Mouse (Mus musculus): ENCODE measurements around the gene Zbtb7b.

GRCm38 (mm10) chr3:89346815-89347540 is 47.6 kb downstream of the Zbtb7b start:
- no peak for TF ChIP-seq CTCF (IDR thresholded peaks at IDR 0.05; ENCODE audit: borderline replicate concordance, insufficient read depth, low read length)
- no peak for TF ChIP-seq POLR2A (IDR thresholded peaks at IDR 0.05; ENCODE audit: low read depth, low read length)

Measured in embryonic fibroblast, embryonic 13.5 days (primary cell).